Mouse (Mus musculus) left cerebral cortex, postnatal 10 days (tissue): ENCODE measurements at regions not wholly inside any gene's neighbourhood (a gene's known extent, or its start where the extent isn't known, plus 50 kb on each side); places are given as distances from the start of the nearest gene placed in this dataset.
A peak's percentile ranks its signal among the peaks of the same experiment; 100 is the strongest.
"Not testable (repeated sequence)": the region's sequence is repeated elsewhere in the genome, so short reads cannot be mapped to it uniquely, and the experiment has no call there.

Experiments
- DNase-seq, 2 experiments: peaks; one replicate each; pipeline ENCODE4 v3.0.0; 2021 to 2022; ENCODE audit warnings: low spot score in 2 of 2, mixed read lengths in 1 of 2; ENCODE audit errors: extremely low spot score in 1 of 2
- intact Hi-C: fragments of 180-260 bp; cut with DNase I; formaldehyde crosslinking; loops from one replicate; pipeline ENCODE4 v1.15.1; 2025

DNA sequence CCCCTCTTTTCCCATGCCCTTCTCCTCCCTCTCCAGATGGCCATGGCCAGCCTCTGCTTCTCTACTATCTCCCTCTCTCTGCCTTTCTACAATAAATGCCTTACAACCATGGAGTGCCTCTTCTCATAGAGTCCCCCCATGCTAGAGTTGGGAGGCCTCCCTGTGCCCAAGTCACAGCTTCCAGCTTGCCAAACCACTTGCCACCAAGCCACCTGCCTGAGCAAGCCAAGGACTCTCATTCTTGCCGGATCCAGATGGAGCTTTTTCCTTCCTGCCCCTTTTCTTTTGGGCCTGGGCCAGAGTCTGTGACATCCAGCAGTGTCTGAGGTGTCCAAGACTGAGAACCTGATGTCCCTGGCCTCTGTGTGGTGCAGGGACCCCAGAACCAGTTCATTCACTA, 367.4 kb upstream of the Arhgap42 start:
- intact Hi-C loops: no loop called here
- no peak for DNase-seq

GRCm38 (mm10) chr9:9591263-9591662, 352.4 kb upstream of the Arhgap42 start:
- DNase-seq: no peak
- intact Hi-C loops: no loop called here

DNA sequence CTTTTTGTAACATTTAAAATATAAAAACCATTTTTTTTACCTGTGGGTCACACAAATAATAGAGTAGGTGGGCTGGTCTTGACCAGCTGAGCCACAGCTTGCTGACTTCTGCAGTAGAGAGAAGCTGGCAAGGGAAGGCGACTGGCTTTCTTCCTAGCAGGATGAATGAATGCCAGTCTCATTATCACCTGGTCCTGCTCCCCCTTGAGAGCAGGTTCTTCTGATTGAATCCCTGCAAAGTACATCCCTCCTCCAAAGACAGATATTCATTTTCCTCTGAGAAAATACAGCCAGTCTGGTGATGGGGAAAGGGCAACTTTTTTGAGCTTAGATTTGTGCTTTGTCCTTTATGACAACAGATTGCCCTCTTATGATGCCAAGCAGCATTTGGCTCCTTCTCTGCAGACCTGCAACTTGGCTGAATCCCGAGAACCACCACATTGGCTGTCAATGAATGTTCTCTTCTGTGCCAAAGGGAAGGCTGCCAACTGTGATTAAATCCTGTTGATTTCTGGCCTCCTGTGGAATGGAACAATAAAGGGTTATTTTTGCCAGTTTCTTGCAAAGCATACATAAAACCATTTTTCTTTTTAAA, 344.2 kb upstream of the Arhgap42 start:
- DNase-seq: peak; percentile 28 to 74
- intact Hi-C loops: no loop called here

GRCm38 (mm10) chr9:9582301-9583010, 343.6 kb upstream of the Arhgap42 start:
- DNase-seq: no peak
- intact Hi-C loops: no loop called here

DNA sequence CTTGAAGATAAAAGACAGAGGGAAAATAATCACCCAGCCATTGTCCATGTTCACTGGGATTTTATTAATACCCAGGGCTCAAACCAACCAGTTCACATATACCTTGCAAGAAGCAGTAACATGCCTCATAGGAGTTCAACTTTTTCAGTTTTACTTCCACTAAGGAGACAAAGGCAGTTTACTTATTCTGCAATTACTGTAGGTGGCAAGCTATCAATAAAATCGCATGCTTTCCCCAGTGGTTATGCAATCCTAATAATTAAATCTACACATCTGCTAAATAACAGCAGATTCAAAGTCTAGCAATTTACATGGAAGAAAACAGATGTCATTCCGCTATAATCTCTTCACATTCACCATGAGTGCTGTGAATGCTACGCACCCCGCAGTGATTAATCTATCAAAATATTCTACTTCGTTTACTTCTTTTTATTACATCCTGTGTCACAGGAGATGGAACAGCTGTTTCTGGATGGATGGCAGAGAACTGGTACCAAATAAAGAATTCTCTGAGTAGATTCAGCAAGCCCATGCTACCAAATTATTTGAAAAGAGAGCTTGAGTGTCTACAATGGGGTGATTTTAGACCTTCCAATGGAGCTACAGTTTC, 329.2 kb upstream of the Arhgap42 start:
- DNase-seq: no peak
- intact Hi-C loops: no loop called here

GRCm38 (mm10) chr9:9564551-9564950, 325.6 kb upstream of the Arhgap42 start:
- DNase-seq: peak in 1 of 2 experiments; percentile 15
- intact Hi-C loops: no loop called here

DNA sequence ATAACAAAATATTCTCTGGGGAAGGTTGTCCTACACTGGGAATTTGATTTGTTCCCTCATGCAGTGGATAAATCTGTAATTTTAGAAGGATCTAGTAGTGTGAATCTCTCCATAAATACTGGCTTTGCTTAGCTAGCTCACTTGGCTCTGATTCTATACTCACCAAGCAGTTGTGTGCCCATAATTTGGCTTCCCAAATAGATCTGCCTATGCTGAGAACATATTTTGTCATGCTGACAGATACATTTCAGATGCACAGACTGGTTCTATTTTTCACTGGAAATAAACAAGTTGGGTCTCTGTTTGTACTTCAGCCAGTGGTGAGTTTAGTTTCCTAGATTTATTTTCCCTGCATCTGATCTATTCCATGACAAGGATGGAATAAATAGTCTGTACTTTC, 309.8 kb upstream of the Arhgap42 start:
- no peak for DNase-seq
- intact Hi-C loops: no loop called here

DNA sequence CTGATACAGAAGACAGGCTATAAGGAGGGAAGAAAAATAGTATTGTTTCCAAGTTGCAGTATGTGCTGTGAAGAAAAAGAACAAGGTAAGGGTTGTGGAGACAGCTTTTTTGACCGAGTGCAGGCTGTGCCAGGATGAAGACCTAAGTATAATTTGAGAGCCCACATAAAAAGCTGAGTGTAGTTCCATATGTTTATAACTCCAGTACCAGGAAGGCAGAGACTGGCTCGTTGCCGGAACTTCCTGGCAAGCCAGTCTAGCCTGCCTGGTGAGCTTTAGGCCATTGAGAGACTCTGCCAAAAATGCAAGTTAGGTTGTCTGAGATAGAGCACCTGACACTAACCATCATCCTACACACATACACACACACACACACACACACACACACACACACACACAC, 308.7 kb upstream of the Arhgap42 start:
- DNase-seq: peak; percentile 7 to 22
- intact Hi-C loops: no loop called here

DNA sequence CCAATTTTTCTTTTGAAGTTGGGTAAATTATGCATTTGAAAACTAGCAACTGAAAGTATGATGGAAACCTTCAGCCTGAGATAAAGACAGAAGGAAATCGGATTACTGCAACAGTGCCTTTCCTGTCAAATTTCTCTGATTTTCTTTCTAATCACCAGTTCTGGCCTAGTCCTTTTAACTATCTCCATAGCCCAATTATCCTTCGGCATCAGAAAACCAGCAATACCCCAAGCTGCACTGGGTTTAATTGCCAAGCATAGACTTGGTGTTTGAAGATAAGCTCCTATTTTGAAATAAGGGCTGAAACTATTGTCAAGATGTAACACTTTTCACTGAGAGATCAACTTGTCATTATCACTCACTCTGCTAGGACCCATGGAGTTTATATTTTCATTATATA, 308.2 kb upstream of the Arhgap42 start:
- DNase-seq: no peak
- intact Hi-C loops: no loop called here

GRCm38 (mm10) chr9:9500345-9500744, 261.4 kb upstream of the Arhgap42 start:
- no peak for DNase-seq
- intact Hi-C loops: no loop called here

- DNase-seq: no peak
- intact Hi-C loops: no loop called here
Observed at GRCm38 (mm10) chr9:9493594-9494182, 254.8 kb upstream of the Arhgap42 start.

DNA sequence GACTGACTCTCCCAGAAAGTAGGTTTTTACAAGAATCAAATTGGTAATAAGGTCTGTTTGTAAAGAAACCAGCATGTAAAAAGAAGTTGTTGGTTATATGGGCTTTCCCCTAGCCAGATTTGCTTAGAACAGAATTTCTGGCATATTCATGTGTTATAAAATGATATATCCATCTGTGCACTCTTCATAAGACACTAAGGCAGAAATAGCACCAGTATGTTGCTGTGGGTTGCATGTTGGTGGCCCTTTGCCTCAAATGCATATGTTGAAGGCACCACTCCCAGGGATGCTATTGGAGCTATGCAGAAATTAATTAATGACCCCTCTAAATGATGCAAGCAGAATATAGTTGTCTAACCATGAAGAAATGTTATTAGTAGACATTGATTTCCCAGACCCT, 238.2 kb upstream of the Arhgap42 start:
- intact Hi-C loops: no loop called here
- DNase-seq: peak in 1 of 2 experiments; percentile 7

DNA sequence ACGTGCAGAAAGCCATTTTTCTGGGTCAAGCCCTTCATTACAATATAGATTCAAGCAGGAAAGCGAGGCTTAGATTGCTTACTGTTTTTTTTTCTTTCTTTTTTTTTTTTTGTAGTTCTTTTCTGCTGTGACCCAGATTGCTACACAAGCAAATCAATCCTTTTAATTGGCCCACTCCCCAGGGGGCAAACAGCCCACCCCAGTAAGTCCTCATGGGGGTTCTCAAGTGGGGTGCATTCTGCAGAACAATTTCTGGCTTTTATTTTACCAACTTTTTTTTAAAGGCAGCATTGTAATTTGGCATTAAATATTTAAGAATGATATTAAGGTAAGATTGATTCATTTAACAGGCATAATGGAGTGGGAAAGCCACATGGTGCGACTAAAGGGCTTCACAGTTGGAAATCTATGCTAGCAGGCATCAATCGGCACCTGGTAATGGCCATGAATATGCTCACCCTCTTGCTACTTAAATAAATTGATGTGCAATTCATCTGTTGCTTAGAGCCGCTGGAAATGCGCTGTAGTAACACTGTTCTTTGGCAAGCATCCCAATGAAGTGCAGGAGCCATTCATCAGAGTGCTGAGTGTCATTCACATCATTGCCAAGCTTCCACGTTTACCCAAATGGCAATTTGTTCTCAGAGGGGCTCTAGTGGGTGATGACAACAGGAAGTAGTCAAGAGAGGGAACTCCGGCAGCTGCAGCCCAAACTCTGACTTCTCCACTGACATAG, 236.3 kb upstream of the Arhgap42 start:
- no peak for DNase-seq
- intact Hi-C loops: no loop called here

- no peak for DNase-seq
- intact Hi-C loops: no loop called here
Observed at GRCm38 (mm10) chr9:9444213-9444612, 205.3 kb upstream of the Arhgap42 start.

DNA sequence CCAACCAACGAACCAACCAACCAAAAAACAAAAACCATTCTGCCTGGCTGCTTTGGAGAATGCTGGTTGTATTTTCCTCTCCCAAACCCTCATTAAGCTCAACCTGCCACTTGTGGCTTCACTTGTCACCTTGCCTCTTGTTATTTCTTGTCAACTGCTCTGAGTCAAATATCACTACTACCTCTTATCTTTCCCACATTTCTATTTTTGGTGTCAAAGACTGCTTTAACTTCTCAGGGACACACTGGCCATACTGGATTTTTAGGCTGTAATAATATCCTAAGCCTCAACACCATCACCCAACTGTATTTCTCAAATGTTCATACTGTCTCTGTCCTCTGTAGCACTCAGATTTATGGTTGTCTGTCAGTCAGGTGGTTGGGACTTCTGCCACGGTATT, 181.4 kb upstream of the Arhgap42 start:
- DNase-seq: no peak
- intact Hi-C loops: no loop called here

GRCm38 (mm10) chr9:9412460-9413181, 173.7 kb upstream of the Arhgap42 start:
- no peak for DNase-seq
- intact Hi-C loops: no loop called here

GRCm38 (mm10) chr9:9394190-9394589, 155.3 kb upstream of the Arhgap42 start:
- DNase-seq, intact Hi-C loops: not testable (repeated sequence)

DNA sequence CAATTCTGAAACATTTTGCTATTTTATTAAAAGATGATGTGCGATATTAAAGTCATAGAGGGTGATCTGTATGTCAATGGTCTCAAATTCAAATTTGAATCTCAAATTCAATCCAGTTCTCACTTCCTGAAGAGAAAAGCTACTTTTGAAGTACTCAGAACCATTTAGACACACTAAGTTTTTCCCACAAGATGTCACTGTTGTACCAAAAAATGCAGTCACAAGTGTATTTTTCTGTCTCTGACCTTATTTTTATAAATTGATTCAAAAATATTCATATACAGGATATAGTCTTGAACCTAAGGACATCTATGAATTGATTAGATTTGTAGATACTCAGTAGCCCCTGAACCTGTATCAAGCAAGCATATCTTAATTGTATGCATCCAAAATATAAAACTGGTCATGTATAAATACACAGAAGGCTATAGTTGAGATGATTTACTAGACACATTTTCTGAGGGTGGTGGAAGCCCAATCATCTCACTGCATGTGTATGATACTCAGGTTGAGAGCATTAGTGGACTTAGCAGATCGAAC, 137.8 kb upstream of the Arhgap42 start:
- DNase-seq: peak in 1 of 2 experiments; percentile 48
- intact Hi-C loops: loop anchor here (10.0 kb wide), 1 partner anchor 1152 kb away; no protein-coding TSS in a partner anchor
